Mouse (Mus musculus): Measurements from ENCODE around the gene Cd300e. TPM values are rescaled to one million over a fixed set of nuclear protein-coding genes. Genes with fewer than 3 reads are reported as not detected.

Gene Cd300e
- total and polyA plus RNA-seq, 3 experiments, result not detected

DNA sequence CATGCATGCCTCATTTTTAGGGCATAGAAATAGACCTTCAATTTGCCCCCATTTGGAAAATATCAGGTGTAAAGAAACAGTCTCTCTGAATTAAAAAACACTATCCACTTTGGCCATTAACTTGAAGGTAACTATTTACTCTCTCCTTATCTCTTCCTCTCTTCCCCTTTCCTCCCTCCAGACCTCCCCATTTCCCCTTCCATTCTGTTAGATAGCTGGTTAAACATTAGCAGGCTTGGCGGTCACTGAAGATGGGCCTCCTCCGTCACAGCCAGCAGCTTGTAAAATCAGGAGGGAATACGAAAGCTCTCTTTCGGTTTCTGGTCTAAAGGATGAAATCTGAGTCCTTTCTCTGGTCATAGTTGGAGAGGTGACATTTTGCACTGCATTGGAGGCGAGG lies 13.9 kb upstream of the Cd300e start:
- Histone ChIP-seq H3K4me3 (ENCODE audit: control insufficient read depth in 1 of 2, insufficient read depth in 1 of 2, low read depth in 2 of 2, low read length in 2 of 2) (no peak overlapping the region; a peak in 1 of 4 replicates), H3K36me3 (ENCODE audit: control insufficient read depth in 1 of 2, insufficient read depth in 2 of 2, low read length in 2 of 2) (peaks cover 0 to 6% of the 10 kb centered on the region in 2 experiments; a peak in 1 of 4 replicates), H3K79me2 (ENCODE audit: control insufficient read depth, insufficient read depth, low read length, poor library complexity) (no peaks in the 10 kb centered on the region), H3K9ac (ENCODE audit: control insufficient read depth, low read depth, low read length, poor library complexity, severe bottlenecking) (no peak overlapping the region), H3K27me3 (ENCODE audit: control insufficient read depth in 1 of 2, insufficient read depth in 2 of 2, low read length in 2 of 2) (no peaks in the 10 kb centered on the region), H3K27ac (ENCODE audit: control insufficient read depth, low read depth, low read length) (no peak overlapping the region), H3K9me3 (replicated peaks; ENCODE audit: insufficient read depth, low read length) (no peaks in the 10 kb centered on the region), H3K4me1 (ENCODE audit: control insufficient read depth in 1 of 2, insufficient read depth in 2 of 2, low read length in 2 of 2) (peaks cover 6 to 19% of the 10 kb centered on the region in 2 experiments; a peak in 3 of 4 replicates)
- TF ChIP-seq MYB (IDR thresholded peaks at IDR 0.05; ENCODE audit: low read depth, low read length) (no peak), MAX (IDR thresholded peaks at IDR 0.05; ENCODE audit: low read length) (no peak), TBP (IDR thresholded peaks at IDR 0.05; ENCODE audit: low read depth, low read length) (no peak), CTCF (IDR thresholded peaks at IDR 0.05 in 2 of 3, conservative IDR thresholded peaks at IDR 0.05 in 1 of 3; ENCODE audit: control insufficient read depth in 1 of 3, insufficient read depth in 1 of 3, low read depth in 2 of 3, low read length in 3 of 3, poor library complexity in 1 of 3, severe bottlenecking in 1 of 3) (no peak), TCF12 (IDR thresholded peaks at IDR 0.05; ENCODE audit: low read depth, low read length) (no peak), MEF2A (IDR thresholded peaks at IDR 0.05; ENCODE audit: extremely low read depth, insufficient replicate concordance, low read depth, low read length, poor library complexity, severe bottlenecking) (no peak), RCOR1 (IDR thresholded peaks at IDR 0.05; ENCODE audit: low read depth, low read length) (no peak), CHD2 (IDR thresholded peaks at IDR 0.05; ENCODE audit: low read length) (no peak), MXI1 (IDR thresholded peaks at IDR 0.05; ENCODE audit: low read depth, low read length) (no peak), EP300 (IDR thresholded peaks at IDR 0.05; ENCODE audit: low read depth in 1 of 2, low read length in 2 of 2) (peak; percentile 20 to 43; a peak in 2 of 4 replicates), GATA1 (IDR thresholded peaks at IDR 0.05; ENCODE audit: low read depth, low read length) (peak; percentile 62), GABPA (IDR thresholded peaks at IDR 0.05; ENCODE audit: low read depth, low read length) (no peak), USF1 (IDR thresholded peaks at IDR 0.05; ENCODE audit: low read depth, low read length) (no peak), ZC3H11A (IDR thresholded peaks at IDR 0.05; ENCODE audit: low read depth, low read length) (no peak)
- DNase-seq (ENCODE audit: low read depth, low spot score), result peak; percentile 41

DNA sequence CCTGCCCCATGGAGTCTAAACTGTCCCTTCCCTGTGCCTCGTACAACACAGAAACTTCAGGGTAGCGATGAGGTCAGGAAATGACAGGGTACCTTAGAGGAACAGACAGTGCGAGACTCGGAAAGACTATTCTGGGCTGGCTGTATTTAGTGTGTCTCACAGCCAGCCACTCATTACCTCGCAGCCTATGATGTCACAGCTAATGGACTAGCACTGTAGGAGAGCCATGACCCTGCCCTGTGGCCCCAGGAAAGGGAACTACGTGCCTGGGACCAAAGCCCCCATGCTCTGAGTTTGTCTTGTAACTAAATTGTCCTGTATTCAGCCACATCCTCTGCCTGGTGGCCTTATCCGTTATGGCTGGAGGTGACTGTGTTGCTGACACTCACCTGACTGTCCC lies 13.4 kb upstream of the Cd300e start:
- Histone ChIP-seq H3K27ac (ENCODE audit: control insufficient read depth, low read depth, low read length) (no peak overlapping the region), H3K36me3 (ENCODE audit: control insufficient read depth in 1 of 2, insufficient read depth in 2 of 2, low read length in 2 of 2) (peaks cover 0 to 6% of the 10 kb centered on the region in 2 experiments; a peak in 1 of 4 replicates), H3K4me1 (ENCODE audit: control insufficient read depth in 1 of 2, insufficient read depth in 2 of 2, low read length in 2 of 2) (peaks cover 6 to 19% of the 10 kb centered on the region in 2 experiments; a peak in 3 of 4 replicates), H3K27me3 (ENCODE audit: control insufficient read depth in 1 of 2, insufficient read depth in 2 of 2, low read length in 2 of 2) (no peaks in the 10 kb centered on the region), H3K79me2 (ENCODE audit: control insufficient read depth, insufficient read depth, low read length, poor library complexity) (no peaks in the 10 kb centered on the region), H3K4me3 (ENCODE audit: control insufficient read depth in 1 of 2, insufficient read depth in 1 of 2, low read depth in 2 of 2, low read length in 2 of 2) (no peak overlapping the region), H3K9me3 (replicated peaks; ENCODE audit: insufficient read depth, low read length) (no peaks in the 10 kb centered on the region), H3K9ac (ENCODE audit: control insufficient read depth, low read depth, low read length, poor library complexity, severe bottlenecking) (no peak overlapping the region)
- no peak for DNase-seq (ENCODE audit: low read depth, low spot score)
- TF ChIP-seq MAX (IDR thresholded peaks at IDR 0.05; ENCODE audit: low read length) (no peak), POLR2AphosphoS5 (IDR thresholded peaks at IDR 0.05; ENCODE audit: borderline replicate concordance, low read depth, low read length) (no peak), MYC (IDR thresholded peaks at IDR 0.05; ENCODE audit: low read depth, low read length) (no peak), NRF1 (IDR thresholded peaks at IDR 0.05; ENCODE audit: insufficient read depth, low read depth, low read length, poor library complexity, severe bottlenecking) (no peak), TAL1 (IDR thresholded peaks at IDR 0.05; ENCODE audit: low read length) (no peak), CHD2 (IDR thresholded peaks at IDR 0.05; ENCODE audit: low read length) (no peak), JUND (IDR thresholded peaks at IDR 0.05; ENCODE audit: low read depth, low read length) (no peak), BHLHE40 (IDR thresholded peaks at IDR 0.05; ENCODE audit: borderline replicate concordance, low read depth, low read length) (no peak), ZKSCAN1 (IDR thresholded peaks at IDR 0.05; ENCODE audit: low read depth, low read length) (no peak), SIN3A (IDR thresholded peaks at IDR 0.05; ENCODE audit: low read length) (no peak), KAT2A (conservative IDR thresholded peaks at IDR 0.05; ENCODE audit: low read depth, low read length) (no peak), ZMIZ1 (IDR thresholded peaks at IDR 0.05; ENCODE audit: low read depth, low read length) (no peak), ZNF384 (IDR thresholded peaks at IDR 0.05; ENCODE audit: low read depth, low read length) (no peak), CTCF (IDR thresholded peaks at IDR 0.05 in 2 of 3, conservative IDR thresholded peaks at IDR 0.05 in 1 of 3; ENCODE audit: control insufficient read depth in 1 of 3, insufficient read depth in 1 of 3, low read depth in 2 of 3, low read length in 3 of 3, poor library complexity in 1 of 3, severe bottlenecking in 1 of 3) (no peak), MAZ (IDR thresholded peaks at IDR 0.05; ENCODE audit: low read depth, low read length) (no peak), MAFK (IDR thresholded peaks at IDR 0.05; ENCODE audit: borderline replicate concordance, low read depth, low read length) (no peak), USF2 (IDR thresholded peaks at IDR 0.05; ENCODE audit: borderline replicate concordance in 1 of 2, insufficient read depth in 1 of 2, low read depth in 1 of 2, low read length in 2 of 2) (no peak), TCF12 (IDR thresholded peaks at IDR 0.05; ENCODE audit: low read depth, low read length) (no peak), CHD1 (IDR thresholded peaks at IDR 0.05; ENCODE audit: low read depth, low read length) (no peak), ZC3H11A (IDR thresholded peaks at IDR 0.05; ENCODE audit: low read depth, low read length) (no peak)

All from MEL (cell line).